Mouse (Mus musculus) C2C12 (cell line): ENCODE measurements around the gene Wap. TPM values are rescaled to one million over a fixed set of nuclear protein-coding genes. Genes with fewer than 3 reads are reported as not detected.

ENCODE experiments used
- H3K27me3 ChIP-seq: one replicate; pipeline ENCODE4 v1.6.1; 2011; ENCODE audit not compliant: control insufficient read depth, insufficient read depth, insufficient read length
- H3K36me3 ChIP-seq: one replicate; pipeline ENCODE4 v1.6.1; 2011; ENCODE audit not compliant: control insufficient read depth, insufficient read depth
- H3K4me3 ChIP-seq: one replicate; pipeline ENCODE4 v1.5.1; 2011; ENCODE audit warnings: mild to moderate bottlenecking, control low read depth; ENCODE audit not compliant: poor library complexity, insufficient read depth, severe bottlenecking
- H3K79me2 ChIP-seq: one replicate; pipeline ENCODE4 v1.6.1; 2011; ENCODE audit not compliant: control insufficient read depth, insufficient read depth
- H3K79me3 ChIP-seq: one replicate; pipeline ENCODE4 v1.6.1; 2011; ENCODE audit warnings: low read depth, control low read depth
- H3ac ChIP-seq: one replicate; pipeline ENCODE3; 2011; ENCODE audit warnings: low read depth; ENCODE audit not compliant: control insufficient read depth, insufficient read length
- CEBPB ChIP-seq: IDR thresholded peaks from one replicate; pipeline ENCODE4 v1.6.1; 2011; ENCODE audit warnings: low read depth, mild to moderate bottlenecking, control low read depth, moderate library complexity
- CTCF ChIP-seq: IDR thresholded peaks from one replicate; pipeline ENCODE4 v1.5.1; 2011; ENCODE audit not compliant: control insufficient read depth, insufficient read depth, insufficient read length
- FOSL1 ChIP-seq: IDR thresholded peaks from one replicate; pipeline ENCODE4 v1.8.0; 2011; ENCODE audit warnings: mild to moderate bottlenecking, low read length; ENCODE audit not compliant: poor library complexity, insufficient read depth, severe bottlenecking
- MAX ChIP-seq: IDR thresholded peaks from one replicate; pipeline ENCODE4 v1.6.1; 2011; ENCODE audit warnings: mild to moderate bottlenecking, control low read depth
- MYOD1 ChIP-seq: IDR thresholded peaks from one replicate; pipeline ENCODE4 v1.6.1; 2011; ENCODE audit warnings: low read depth; ENCODE audit not compliant: control insufficient read depth, insufficient read length
- MYOG ChIP-seq: IDR thresholded peaks from one replicate; pipeline ENCODE4 v1.6.1; 2011; ENCODE audit not compliant: control insufficient read depth, insufficient read length; ENCODE audit errors: extremely low read depth
- USF1 ChIP-seq: IDR thresholded peaks from one replicate; pipeline ENCODE4 v1.6.1; 2011; ENCODE audit warnings: low read depth, mild to moderate bottlenecking, control low read depth, moderate library complexity
- polyA plus RNA-seq: library from polyadenylated mRNA; unstranded; fragments of >200 nt; fragmentation: generic; extraction: Trizol; gene quantifications from one replicate; pipeline ENCODE4 v1.2.1, GENCODE M21; 2012; ENCODE audit warnings: missing spikeins

Gene Wap
- polyA plus RNA-seq, 1 experiment, result not detected

DNA sequence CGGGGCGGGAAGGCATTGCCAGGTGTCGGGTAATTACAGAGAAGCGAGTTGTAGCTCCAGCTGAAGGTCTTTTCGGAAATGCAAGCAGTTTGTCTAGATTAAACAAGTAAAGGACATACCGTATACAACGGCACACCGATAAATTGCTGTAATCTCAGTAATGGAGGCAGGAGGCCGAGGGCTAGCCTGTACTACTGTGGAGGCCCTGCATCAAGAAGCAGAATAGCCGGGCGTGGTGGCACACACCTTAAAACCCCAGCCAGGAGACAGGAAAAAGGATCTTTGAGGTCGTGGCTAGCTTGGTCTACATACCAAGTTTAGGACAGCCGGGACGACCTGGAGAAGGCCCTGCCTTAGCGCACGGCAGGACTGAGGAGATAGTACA lies 12.1 kb downstream of the Wap start:
- H3K79me2 ChIP-seq, result peaks cover 58% of the 10 kb centered on the region

DNA sequence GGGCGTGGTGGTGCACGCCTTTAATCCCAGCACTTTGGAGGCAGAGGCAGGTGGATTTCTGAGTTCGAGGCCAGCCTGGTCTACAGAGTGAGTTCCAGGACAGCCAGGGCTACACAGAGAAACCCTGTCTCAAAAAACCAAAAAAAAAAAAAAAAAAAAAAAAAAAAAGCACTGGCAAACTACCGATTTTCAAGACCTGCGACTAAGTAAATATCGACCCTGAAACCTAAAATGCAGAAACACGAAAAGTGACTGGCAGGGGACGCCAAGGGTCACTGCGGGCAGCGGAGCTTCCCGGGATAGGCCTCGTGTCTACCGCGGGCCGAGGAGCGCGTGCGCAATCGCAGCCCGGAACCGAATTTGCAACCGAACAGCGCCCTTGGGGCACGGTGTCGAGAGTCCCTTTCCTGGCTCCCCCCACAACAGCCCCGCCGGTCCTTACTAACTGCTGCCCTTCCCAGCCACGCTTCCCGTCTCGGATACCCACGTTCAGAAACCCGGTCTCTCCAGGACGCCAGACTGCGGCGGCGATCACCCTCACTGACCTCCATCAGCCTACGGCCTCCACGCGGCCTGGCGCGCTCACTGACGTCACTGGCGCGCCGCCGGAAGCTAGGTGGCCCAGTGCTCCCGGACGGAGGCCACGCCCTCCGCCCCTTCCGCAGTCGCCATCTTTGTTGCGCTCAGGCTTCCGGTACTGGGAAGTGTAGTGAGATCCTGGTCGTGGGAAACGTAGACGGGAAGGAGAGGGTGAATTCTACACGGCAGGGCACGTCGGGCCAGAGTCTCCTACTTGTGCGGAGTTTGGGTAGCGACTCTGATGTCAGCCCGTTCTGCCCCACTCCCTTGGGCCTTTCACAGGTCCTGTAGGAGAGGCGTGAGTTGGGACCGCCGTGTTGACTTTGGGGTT lies 12.7 kb downstream of the Wap start, which contains the start of gene Tbrg4:
Gene Tbrg4 (minus strand): TSS at position 590 of the 910 bp plus-strand sequence.
- peaks cover 41% of the 10 kb centered on the region for H3K79me3 ChIP-seq
- TF ChIP-seq CEBPB (no peak), USF1 (no peak), MAX (peak; percentile 97), FOSL1 (no peak)

More for the DNA sequence above, 12.1 kb downstream of the Wap start:
- peak overlapping the region; percentile 85 for H3ac ChIP-seq
- H3K36me3 ChIP-seq, result peaks cover 38% of the 10 kb centered on the region
- peaks cover 38% of the 10 kb centered on the region for H3K79me3 ChIP-seq
- peak overlapping the region; percentile 68 for H3K4me3 ChIP-seq
- TF ChIP-seq USF1 (no peak), CEBPB (no peak), FOSL1 (no peak), MYOD1 (no peak), MAX (no peak), CTCF (no peak), MYOG (no peak)
- no peaks in the 10 kb centered on the region for H3K27me3 ChIP-seq

DNA sequence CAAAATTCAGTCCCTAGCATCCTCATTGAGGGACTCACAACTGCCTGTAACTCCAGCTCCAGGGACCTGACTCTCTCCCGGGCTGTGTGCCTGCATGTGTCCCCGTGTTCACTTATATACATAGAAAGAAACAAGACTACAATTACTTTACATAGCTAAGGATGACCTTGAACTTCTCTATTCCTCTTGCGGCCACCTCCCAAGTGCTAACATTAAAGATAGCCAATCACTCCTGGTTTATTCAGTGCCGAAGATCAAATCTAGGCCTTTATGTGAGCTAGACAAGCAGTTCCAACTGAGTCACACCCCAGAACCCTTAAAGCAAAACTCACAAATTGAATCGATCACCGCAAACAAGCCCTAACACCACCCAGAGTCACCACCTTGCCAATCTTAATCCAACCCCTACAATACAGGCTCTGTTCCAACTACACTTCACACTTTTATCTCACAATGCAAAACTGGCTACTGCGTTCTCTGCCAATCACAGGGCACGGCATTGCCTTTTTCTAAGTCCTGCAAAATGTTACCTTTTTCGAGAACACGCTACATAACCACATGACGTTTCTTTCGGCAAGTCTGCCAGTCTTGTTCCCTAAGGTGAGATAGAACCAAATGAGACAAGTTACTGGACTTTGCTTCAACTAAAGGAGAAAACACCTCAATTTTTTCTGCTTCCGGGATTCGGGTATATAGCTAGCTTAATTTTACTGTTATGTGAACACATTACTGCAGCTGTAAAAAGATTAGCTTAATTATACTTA lies 13.6 kb downstream of the Wap start:
- no peak for TF ChIP-seq CTCF
- no peak for TF ChIP-seq FOSL1
- TF ChIP-seq CEBPB, result no peak
- TF ChIP-seq USF1, result no peak
- TF ChIP-seq MAX, result no peak
- TF ChIP-seq MYOD1, result no peak
- TF ChIP-seq MYOG, result no peak

More for the DNA sequence above, 12.7 kb downstream of the Wap start, which contains the start of gene Tbrg4:
- Histone ChIP-seq H3ac (peak within 1 kb of the TSS; percentile 91), H3K27me3 (no peaks in the 10 kb centered on the region), H3K79me2 (peaks cover 65% of the 10 kb centered on the region), H3K4me3 (peak within 1 kb of the TSS; percentile 68), H3K36me3 (peaks cover 44% of the 10 kb centered on the region)

DNA sequence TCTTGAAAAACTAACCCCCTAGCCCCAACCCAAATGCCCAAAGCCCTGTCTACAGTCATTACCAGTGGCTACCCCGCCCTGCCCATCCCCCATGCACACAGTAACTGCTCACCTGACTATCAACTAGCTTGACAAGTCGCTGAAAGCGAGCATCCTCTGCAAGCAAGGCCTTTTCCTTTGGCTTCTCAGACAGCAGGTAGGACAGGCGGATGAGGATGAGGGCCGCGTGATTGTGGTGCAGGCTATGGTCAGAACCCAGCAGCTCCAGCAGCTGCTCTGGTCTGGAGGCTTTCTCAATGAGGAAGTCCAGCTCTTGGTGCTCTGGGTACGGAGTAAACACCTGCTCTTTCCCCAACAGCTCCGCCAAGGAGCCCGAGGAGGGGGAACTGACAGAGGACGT lies 14.7 kb downstream of the Wap start:
- H3K36me3 ChIP-seq, result peaks cover 65% of the 10 kb centered on the region
- TF ChIP-seq MYOD1 (no peak), USF1 (no peak), MYOG (no peak), MAX (no peak), CEBPB (no peak), CTCF (no peak), FOSL1 (no peak)
- H3K27me3 ChIP-seq, result no peaks in the 10 kb centered on the region
- peaks cover 85% of the 10 kb centered on the region for H3K79me2 ChIP-seq
- H3K4me3 ChIP-seq, result no peak overlapping the region
- peak overlapping the region; percentile 31 for H3ac ChIP-seq
- H3K79me3 ChIP-seq, result peaks cover 43% of the 10 kb centered on the region

More for the DNA sequence above, 13.6 kb downstream of the Wap start:
- Histone ChIP-seq H3K36me3 (peaks cover 54% of the 10 kb centered on the region), H3K79me2 (peaks cover 74% of the 10 kb centered on the region), H3ac (peak overlapping the region; percentile 28), H3K79me3 (peaks cover 43% of the 10 kb centered on the region), H3K4me3 (peak overlapping the region; percentile 68), H3K27me3 (no peaks in the 10 kb centered on the region)
